Mouse (Mus musculus) gastrocnemius, postnatal 14 days (tissue): ENCODE data around the gene Prom2. TPM values are rescaled to one million over a fixed set of nuclear protein-coding genes. Genes with fewer than 3 reads are reported as not detected.

Experiments
- DNase-seq: peaks from one replicate; pipeline ENCODE4 v3.0.0; 2021; ENCODE audit warnings: mixed read lengths
- intact Hi-C: fragments of 180-260 bp; cut with DNase I; formaldehyde crosslinking; loops from one replicate; pipeline ENCODE4 v1.15.1; 2025; ENCODE audit warnings: low total_unique reads
- long read RNA-seq, 2 experiments: library from polyadenylated mRNA; stranded (forward); transcript quantifications; one replicate each; pipeline ENCODE4 v2.0.0; 2021
- total RNA-seq, 2 experiments: library from RNA; stranded (reverse); gene quantifications; 2 replicates each; pipeline ENCODE4 v1.2.3; 2021

Prom2 gene
- total RNA-seq: not detected
- long read RNA-seq, experiment 1: 0 reads
- long read RNA-seq, experiment 2: 0 reads

GRCm38 (mm10) chr2:127541185-127541584 is at the start of gene Prom2:
Gene Prom2, minus strand, starts transcription at chr2:127541467.
- DNase-seq: no peak
- intact Hi-C loops: no loop called here

DNA sequence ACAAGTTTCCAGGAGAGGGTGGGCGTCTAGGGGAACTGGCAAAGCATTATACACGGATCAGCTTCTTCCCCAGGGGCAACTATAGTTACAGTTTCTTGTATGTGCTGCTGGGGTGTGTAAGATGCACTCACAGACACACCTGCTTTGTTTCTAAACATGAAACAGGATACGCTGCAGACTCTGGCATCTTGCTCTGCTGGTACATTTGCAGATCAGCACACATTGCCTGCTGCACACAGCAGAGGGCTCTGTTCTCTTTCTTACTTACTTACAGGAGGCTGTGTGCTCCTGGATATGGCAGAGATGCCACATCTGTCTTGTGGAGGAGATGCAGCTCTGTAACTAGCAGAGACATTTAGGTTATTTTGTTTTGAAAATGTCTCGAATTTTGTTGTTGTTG is 49.6 kb upstream of the Prom2 start:
- no peak for DNase-seq
- intact Hi-C loops: no loop called here

- DNase-seq: no peak
- intact Hi-C loops: no loop called here
These were observed 48.9 kb upstream of the Prom2 start for GRCm38 (mm10) chr2:127590204-127590603.

GRCm38 (mm10) chr2:127588897-127589296 is 47.6 kb upstream of the Prom2 start:
- intact Hi-C loops: no loop called here
- no peak for DNase-seq

- DNase-seq: no peak
- intact Hi-C loops: no loop called here
These were observed 46.2 kb upstream of the Prom2 start for GRCm38 (mm10) chr2:127587514-127587844.

- intact Hi-C loops: no loop called here
- peak; percentile 83 for DNase-seq
These were observed 45.6 kb upstream of the Prom2 start, which contains the start of the genes Zfp661 and Mrps5 for GRCm38 (mm10) chr2:127586694-127587513. Gene Zfp661, minus strand, starts transcription at chr2:127587094. Gene Mrps5, plus strand, starts transcription at chr2:127587222.

- intact Hi-C loops: no loop called here
- peak; percentile 91 for DNase-seq
These were observed 43.2 kb upstream of the Prom2 start for GRCm38 (mm10) chr2:127584436-127584858.

- DNase-seq: no peak
These were observed 32.1 kb upstream of the Prom2 start for GRCm38 (mm10) chr2:127573322-127573721.

DNA sequence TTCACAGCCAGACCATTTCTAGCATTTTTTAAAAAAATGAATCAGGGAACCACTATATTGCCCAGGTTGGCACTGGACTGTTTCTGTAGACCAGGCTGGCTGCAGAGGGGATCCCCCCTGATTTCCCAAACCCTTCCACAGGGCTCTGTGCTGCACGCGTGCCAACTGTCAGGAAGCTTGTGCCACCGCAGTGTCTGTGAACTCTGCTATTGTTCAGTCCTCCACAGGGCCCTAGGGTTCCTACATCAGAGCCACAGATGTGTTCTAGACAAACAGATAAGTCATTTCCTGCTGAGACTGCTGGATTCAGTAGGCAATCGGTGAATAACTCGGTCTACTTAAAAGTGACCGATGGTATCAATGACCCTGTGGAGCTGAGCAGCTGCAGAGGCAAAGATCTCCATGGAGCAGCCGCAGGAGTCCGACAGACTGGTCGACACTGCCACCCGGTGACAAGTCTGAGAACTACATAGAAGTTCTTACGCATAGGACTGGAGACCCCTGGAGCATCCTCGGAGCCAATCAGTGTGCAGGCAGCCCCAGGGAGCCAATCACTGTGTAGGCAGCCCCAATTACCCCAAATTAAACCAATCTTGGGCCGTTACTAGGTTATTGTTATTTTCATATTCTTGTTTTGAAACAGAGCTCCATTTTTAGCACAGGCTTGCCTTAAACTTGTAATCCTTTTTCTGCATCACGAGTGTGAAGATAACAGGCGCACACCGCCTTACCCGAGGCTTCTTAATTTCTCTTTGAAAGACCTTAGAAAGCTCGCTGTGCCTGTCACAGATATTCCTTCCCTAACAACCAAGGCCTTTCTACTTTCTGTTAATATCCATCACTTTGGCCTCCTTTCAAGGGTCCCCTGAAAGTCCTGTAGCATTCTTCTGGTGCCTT is 18.1 kb upstream of the Prom2 start:
- intact Hi-C loops: loop anchor here (2.0 kb wide), 1 partner anchor 51 kb away; no protein-coding TSS in a partner anchor
- peak; percentile 81 for DNase-seq

More at GRCm38 (mm10) chr2:127573322-127573721, 32.1 kb upstream of the Prom2 start:
- intact Hi-C loops: no loop called here

DNA sequence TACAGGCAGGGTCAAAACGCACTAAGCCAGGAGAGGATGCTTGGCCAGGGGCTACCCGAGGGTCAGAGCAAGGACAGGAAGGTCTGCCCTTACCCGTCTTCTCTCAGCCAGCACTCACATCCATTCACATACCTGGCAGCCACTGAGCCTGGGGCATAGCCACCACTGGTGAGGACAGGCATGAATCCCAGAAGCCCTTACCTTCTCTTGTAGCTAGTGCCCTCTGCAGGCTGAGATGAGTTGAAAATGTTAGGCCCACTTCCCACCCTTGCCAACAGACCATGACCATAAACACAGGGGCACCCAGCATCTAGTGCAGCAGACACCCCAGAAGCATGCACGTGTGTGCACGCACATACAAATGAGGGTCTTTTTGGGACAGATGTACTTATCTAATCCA is 9.8 kb upstream of the Prom2 start:
- no peak for DNase-seq
- intact Hi-C loops: no loop called here

DNA sequence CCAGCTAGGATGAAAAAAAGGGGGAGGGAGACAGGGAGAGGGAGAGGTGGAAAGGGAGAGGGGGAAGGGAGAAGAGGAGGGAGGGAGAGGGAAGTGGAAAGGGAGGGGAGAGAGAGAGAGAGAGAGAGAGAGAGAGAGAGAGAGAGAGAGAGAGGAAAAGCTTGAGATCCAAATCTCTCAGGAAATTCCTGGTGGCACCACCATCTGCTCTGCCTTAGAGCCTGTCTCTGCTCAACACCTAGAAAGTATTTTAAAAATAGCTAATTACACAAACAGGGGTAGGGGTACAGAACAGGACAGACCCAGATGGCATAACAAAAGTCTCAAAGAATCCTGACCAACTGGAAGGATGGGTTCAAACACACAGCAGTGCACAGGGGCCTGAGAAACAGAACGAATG is 9.2 kb upstream of the Prom2 start:
- intact Hi-C loops: no loop called here
- no peak for DNase-seq

GRCm38 (mm10) chr2:127549711-127550110 is 8.4 kb upstream of the Prom2 start:
- intact Hi-C loops: no loop called here
- no peak for DNase-seq

DNA sequence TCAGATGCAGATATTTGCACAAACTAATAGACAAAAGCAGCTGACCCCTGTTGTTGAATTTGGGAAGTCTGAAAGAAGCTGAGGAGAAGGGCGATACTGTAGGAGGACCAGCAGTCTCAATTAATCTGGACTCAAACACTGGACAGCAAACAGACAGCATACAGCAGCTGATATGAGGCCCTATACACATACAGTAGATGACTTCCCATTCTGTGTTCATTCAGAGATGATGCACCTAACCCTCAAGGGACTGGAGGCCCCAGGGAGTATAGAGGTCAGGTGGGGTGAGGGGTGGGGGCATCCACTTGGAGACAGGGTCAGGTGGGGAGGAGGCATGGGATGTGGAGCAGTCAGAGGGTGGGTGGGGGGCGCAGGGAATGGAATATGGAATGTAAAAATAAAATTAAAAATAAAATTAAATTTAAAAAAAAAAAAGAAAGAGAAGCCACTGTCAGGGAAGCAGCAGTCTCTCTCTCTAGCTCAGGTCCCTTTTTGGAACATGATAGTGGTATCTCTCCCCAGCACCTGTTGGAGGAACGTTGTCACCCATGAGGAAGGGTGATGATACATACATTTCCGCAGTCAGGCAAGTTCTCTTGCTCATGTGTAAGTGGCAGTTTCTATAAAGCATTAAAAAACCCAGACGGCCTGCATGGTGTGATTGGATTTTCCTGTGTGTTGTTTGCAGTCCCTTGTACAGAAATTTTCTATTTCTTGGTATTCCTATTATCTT is 7.2 kb upstream of the Prom2 start:
- intact Hi-C loops: no loop called here
- no peak for DNase-seq

DNA sequence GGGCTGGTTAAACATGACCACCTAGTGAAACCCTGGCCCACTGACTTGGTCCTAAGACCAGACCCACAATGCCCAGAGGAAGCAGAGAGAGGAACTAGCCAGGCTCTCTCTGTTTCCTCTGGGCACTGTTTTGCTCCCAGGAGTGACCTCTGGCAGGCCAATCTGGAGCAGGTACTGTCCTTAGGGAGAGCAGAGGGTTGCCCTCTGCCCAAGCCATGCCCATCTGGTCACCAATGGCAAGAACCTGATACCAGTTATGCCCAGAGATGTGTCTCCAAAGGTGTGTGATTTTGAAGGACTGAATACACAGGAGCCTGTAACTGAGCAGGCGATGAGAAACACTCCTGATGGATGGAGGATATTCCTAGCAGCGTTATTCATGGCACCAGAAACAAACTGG is 430 bp upstream of the Prom2 start:
- DNase-seq: no peak
- intact Hi-C loops: no loop called here

GRCm38 (mm10) chr2:127539494-127539893 is 1.8 kb downstream of the Prom2 start:
- intact Hi-C loops: no loop called here
- no peak for DNase-seq

- peak; percentile 17 for DNase-seq
These were observed 3.7 kb downstream of the Prom2 start for GRCm38 (mm10) chr2:127537548-127537947.

GRCm38 (mm10) chr2:127535363-127535762 is 5.9 kb downstream of the Prom2 start:
- intact Hi-C loops: no loop called here
- no peak for DNase-seq

More at GRCm38 (mm10) chr2:127537548-127537947, 3.7 kb downstream of the Prom2 start:
- intact Hi-C loops: no loop called here

DNA sequence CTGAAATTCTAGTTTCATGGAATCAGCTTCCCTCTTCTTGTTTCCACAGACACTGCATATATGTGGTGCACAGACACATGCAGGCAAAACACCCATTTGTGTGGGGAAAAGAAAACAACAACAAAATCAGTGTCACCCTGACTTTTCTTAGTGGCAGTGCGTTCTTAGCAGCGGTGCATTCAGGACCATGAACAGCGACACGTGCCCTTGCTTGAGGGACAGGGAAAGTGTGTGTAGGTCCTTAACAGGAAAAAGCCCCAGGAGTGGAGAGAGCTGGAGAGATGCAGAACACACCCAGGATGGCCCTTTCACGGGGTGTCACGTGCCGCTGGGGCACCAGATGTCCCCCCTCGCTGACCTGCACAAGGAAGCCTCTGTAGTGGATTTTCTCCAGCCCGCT is 8.9 kb downstream of the Prom2 start:
- no peak for DNase-seq
- intact Hi-C loops: no loop called here

DNA sequence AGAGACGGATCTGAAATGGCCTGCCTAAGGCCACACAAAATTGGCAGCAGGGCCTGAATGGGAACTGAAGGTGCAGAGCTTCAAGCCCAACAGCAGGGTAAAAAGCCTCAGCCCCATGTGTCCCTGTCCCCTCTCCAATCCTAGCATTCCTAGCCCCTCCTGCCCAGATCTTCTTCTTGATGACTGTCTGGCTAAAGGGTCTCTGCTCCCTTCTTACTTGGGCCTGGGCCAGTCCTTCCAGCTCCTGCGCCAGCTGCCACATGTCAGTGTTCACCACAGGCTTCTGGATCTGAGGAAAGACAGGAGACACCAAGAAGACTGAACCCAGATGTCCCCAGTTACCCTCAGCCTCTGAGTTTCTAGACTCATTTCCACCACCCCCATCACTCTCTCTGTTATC is 9.7 kb downstream of the Prom2 start:
- DNase-seq: no peak
- intact Hi-C loops: no loop called here

GRCm38 (mm10) chr2:127530418-127530817 is 10.8 kb downstream of the Prom2 start:
- intact Hi-C loops: no loop called here
- DNase-seq: no peak
